Mouse (Mus musculus) left cerebral cortex, postnatal 36 days (tissue): Measurements from ENCODE around the gene Rai2. TPM values are rescaled to one million over a fixed set of nuclear protein-coding genes. Genes with fewer than 3 reads are reported as not detected.
"Not testable (repeated sequence)": the region's sequence is repeated elsewhere in the genome, so short reads cannot be mapped to it uniquely, and the experiment has no call there.

Experiments used
- DNase-seq, 2 experiments: peaks; one replicate each; pipeline ENCODE4 v3.0.0; 2021 to 2022; ENCODE audit warnings: low spot score in 2 of 2, mixed read lengths in 1 of 2
- intact Hi-C: fragments of 180-260 bp; cut with DNase I; formaldehyde crosslinking; loops from one replicate; pipeline ENCODE4 v1.15.1; 2025
- total RNA-seq, 2 experiments: library from RNA; stranded (reverse); gene quantifications; 2 replicates each; pipeline ENCODE4 v1.2.3; 2021

The Rai2 gene
- total RNA-seq, 2 experiments from 2014 or later: 14.1 to 16.8 TPM

GRCm38 (mm10) chrX:161780321-161781034 is 63.6 kb downstream of the Rai2 start:
- DNase-seq: peak in 1 of 2 experiments; percentile 20
- intact Hi-C loops: loop anchor here (5.0 kb wide), 1 partner anchor 383 kb away; no protein-coding TSS in a partner anchor

GRCm38 (mm10) chrX:161790182-161790581 is 73.3 kb downstream of the Rai2 start:
- intact Hi-C loops: no loop called here
- no peak for DNase-seq

- intact Hi-C loops: loop anchor here (5.0 kb wide), 1 partner anchor 429 kb away; no protein-coding TSS in a partner anchor
These were observed 109.3 kb downstream of the Rai2 start for GRCm38 (mm10) chrX:161826186-161826585.

More at GRCm38 (mm10) chrX:161826186-161826585, 109.3 kb downstream of the Rai2 start:
- DNase-seq: not testable (repeated sequence)
